In genomic region chr5:142928749-142929399, GRCm38 (mm10) we compare ENCODE assay signal across 8 mouse cellular contexts. TPM values are rescaled to one million over a fixed set of nuclear protein-coding genes. Genes with fewer than 3 reads are reported as not detected.
DNase-seq lines count a peak whose midpoint lies in the region; ATAC-seq and TF ChIP-seq lines count a peak whose summit lies in the region.

No protein-coding gene starts in this region.

- peaks cover 4% of the 10 kb centered on the region; the same call in 1 of the 2 replicates for H3K79me2 ChIP-seq in MEL (ENCODE audit: control insufficient read depth, insufficient read depth, low read length, poor library complexity)

- TF ChIP-seq POLR2A in MEL (IDR thresholded peaks at IDR 0.05; ENCODE audit: control insufficient read depth in 1 of 2, insufficient read depth in 1 of 2, low read depth in 1 of 2, low read length in 2 of 2, poor library complexity in 1 of 2) = peak; percentile 65 to 75

- TF ChIP-seq CTCF in MEL (IDR thresholded peaks at IDR 0.05 in 2 of 3, conservative IDR thresholded peaks at IDR 0.05 in 1 of 3; ENCODE audit: control insufficient read depth in 1 of 3, insufficient read depth in 1 of 3, low read depth in 2 of 3, low read length in 3 of 3, poor library complexity in 1 of 3, severe bottlenecking in 1 of 3) = no peak

- peak; percentile 90 for DNase-seq in MEL (ENCODE audit: low read depth, low spot score)
- peak; percentile 76 to 81 for DNase-seq in gastrocnemius, adult 8-10 months (ENCODE audit: low spot score in 2 of 2)
- peak; percentile 67 to 74 for DNase-seq in left cerebral cortex, postnatal 14 days (ENCODE audit: low spot score in 2 of 2)
- peak; percentile 73 for DNase-seq in right cerebral cortex, postnatal 14 days
- DNase-seq in urinary bladder, postnatal 4 days (ENCODE audit: low spot score in 2 of 2) = peak; percentile 77 to 81

- peak overlapping the region; percentile 58 to 89 for H3K4me3 ChIP-seq in MEL (ENCODE audit: control insufficient read depth in 1 of 2, insufficient read depth in 1 of 2, low read depth in 2 of 2, low read length in 2 of 2)
- H3K4me3 ChIP-seq in hindbrain, embryonic 16.5 days (ENCODE audit: low read length) = peak overlapping the region; percentile 43
- peak overlapping the region; percentile 94 for H3K4me3 ChIP-seq in megakaryocyte, embryonic 14.5 days (replicated peaks)

- peak overlapping the region; percentile 78 for H3K4me2 ChIP-seq in hindbrain, embryonic 16.5 days (ENCODE audit: low read length)

- TF ChIP-seq EP300 in MEL (IDR thresholded peaks at IDR 0.05; ENCODE audit: low read depth in 1 of 2, low read length in 2 of 2) = peak in 1 of 2 experiments; percentile 45; a peak in 2 of 4 replicates

- intact Hi-C loops in left cerebral cortex, postnatal 14 days (cut with DNase I) = no loop called here

- no peak for TF ChIP-seq RAD21 in MEL (IDR thresholded peaks at IDR 0.05; ENCODE audit: low read depth, low read length)

- no peaks in the 10 kb centered on the region for H3K9me3 ChIP-seq in MEL (replicated peaks; ENCODE audit: insufficient read depth, low read length)
- no peaks in the 10 kb centered on the region for H3K9me3 ChIP-seq in hindbrain, embryonic 16.5 days (ENCODE audit: control insufficient read depth, low read length)
- no peaks in the 10 kb centered on the region for H3K9me3 ChIP-seq in megakaryocyte, embryonic 14.5 days

- no peaks in the 10 kb centered on the region for H3K27me3 ChIP-seq in MEL (ENCODE audit: control insufficient read depth in 1 of 2, insufficient read depth in 2 of 2, low read length in 2 of 2)
- H3K27me3 ChIP-seq in hindbrain, embryonic 16.5 days (replicated peaks; ENCODE audit: control insufficient read depth, insufficient read depth, low read length) = peaks cover 7% of the 10 kb centered on the region; the same call in 1 of the 2 replicates
- H3K27me3 ChIP-seq in megakaryocyte, embryonic 14.5 days (replicated peaks) = no peaks in the 10 kb centered on the region

- 3% methylated on average over 35 of the region's 35 CpGs for WGBS in hindbrain, embryonic 16.5 days

- H3K27ac ChIP-seq in MEL (ENCODE audit: control insufficient read depth, low read depth, low read length) = peak overlapping the region; percentile 73
- H3K27ac ChIP-seq in hindbrain, embryonic 16.5 days (ENCODE audit: low read depth, low read length) = 0 out of 2 replicates have a peak overlapping the region, but pooled peaks have one; percentile 27

- peak; percentile 79 for ATAC-seq in common myeloid progenitor, adult 5-6 weeks (replicated peaks; ENCODE audit: low read depth, poor library complexity, severe bottlenecking)
- ATAC-seq in hindbrain, embryonic 16.5 days = peak; percentile 43

- peak overlapping the region; percentile 74 for H3K9ac ChIP-seq in MEL (ENCODE audit: control insufficient read depth, low read depth, low read length, poor library complexity, severe bottlenecking)
- H3K9ac ChIP-seq in hindbrain, embryonic 16.5 days (ENCODE audit: low read depth, low read length) = peak overlapping the region; percentile 62

- peaks cover 5 to 42% of the 10 kb centered on the region in 2 experiments; a peak in 3 of 4 replicates for H3K4me1 ChIP-seq in MEL (ENCODE audit: control insufficient read depth in 1 of 2, insufficient read depth in 2 of 2, low read length in 2 of 2)
- H3K4me1 ChIP-seq in hindbrain, embryonic 16.5 days (ENCODE audit: control insufficient read depth, insufficient read depth, low read depth, low read length) = peaks cover 4% of the 10 kb centered on the region
- H3K4me1 ChIP-seq in megakaryocyte, embryonic 14.5 days = peaks cover 92% of the 10 kb centered on the region

- H3K36me3 ChIP-seq in MEL (ENCODE audit: control insufficient read depth in 1 of 2, insufficient read depth in 2 of 2, low read length in 2 of 2) = peaks cover 0 to 22% of the 10 kb centered on the region in 2 experiments; a peak in 2 of 4 replicates
- no peaks in the 10 kb centered on the region for H3K36me3 ChIP-seq in hindbrain, embryonic 16.5 days (ENCODE audit: control insufficient read depth, insufficient read depth, low read length)
- H3K36me3 ChIP-seq in megakaryocyte, embryonic 14.5 days (replicated peaks; ENCODE audit: low read length) = no peaks in the 10 kb centered on the region

TF ChIP-seq in MEL, 35 proteins besides CTCF, POLR2A, EP300 and RAD21 (continues in another document):
- TF ChIP-seq ELF1 (IDR thresholded peaks at IDR 0.05; ENCODE audit: low read depth, low read length) (peak; percentile 53; the same call in 1 of the 2 replicates), MXI1 (IDR thresholded peaks at IDR 0.05; ENCODE audit: low read depth, low read length) (peak; percentile 70; the same call in 1 of the 2 replicates), HCFC1 (IDR thresholded peaks at IDR 0.05; ENCODE audit: low read depth, low read length) (peak; percentile 77), POLR2AphosphoS5 (IDR thresholded peaks at IDR 0.05; ENCODE audit: borderline replicate concordance, low read depth, low read length) (no peak), SIN3A (IDR thresholded peaks at IDR 0.05; ENCODE audit: low read length) (peak; percentile 77), POLR2AphosphoS2 (IDR thresholded peaks at IDR 0.05; ENCODE audit: low read length) (peak; percentile 58), CHD1 (IDR thresholded peaks at IDR 0.05; ENCODE audit: low read depth, low read length) (no peak), NRF1 (IDR thresholded peaks at IDR 0.05; ENCODE audit: insufficient read depth, low read depth, low read length, poor library complexity, severe bottlenecking) (0 out of 2 replicates have a peak, but pooled peaks have one; percentile 39), NELFE (IDR thresholded peaks at IDR 0.05; ENCODE audit: low read depth, low read length) (peak; percentile 79), RCOR1 (IDR thresholded peaks at IDR 0.05; ENCODE audit: low read depth, low read length) (peak; percentile 39; the same call in 1 of the 2 replicates), MAX (IDR thresholded peaks at IDR 0.05; ENCODE audit: low read length) (peak; percentile 86), TBP (IDR thresholded peaks at IDR 0.05; ENCODE audit: low read depth, low read length) (0 out of 2 replicates have a peak, but pooled peaks have one; percentile 12), USF2 (IDR thresholded peaks at IDR 0.05; ENCODE audit: borderline replicate concordance in 1 of 2, insufficient read depth in 1 of 2, low read depth in 1 of 2, low read length in 2 of 2) (no peak), GABPA (IDR thresholded peaks at IDR 0.05; ENCODE audit: low read depth, low read length) (no peak), MEF2A (IDR thresholded peaks at IDR 0.05; ENCODE audit: extremely low read depth, insufficient replicate concordance, low read depth, low read length, poor library complexity, severe bottlenecking) (no peak), ZNF384 (IDR thresholded peaks at IDR 0.05; ENCODE audit: low read depth, low read length) (0 out of 2 replicates have a peak, but pooled peaks have one; percentile 36), E2F4 (IDR thresholded peaks at IDR 0.05; ENCODE audit: borderline replicate concordance, low read depth, low read length) (peak; percentile 62; the same call in 1 of the 2 replicates), MAFK (IDR thresholded peaks at IDR 0.05; ENCODE audit: borderline replicate concordance, low read depth, low read length) (no peak), JUND (IDR thresholded peaks at IDR 0.05; ENCODE audit: low read depth, low read length) (no peak), MYC (IDR thresholded peaks at IDR 0.05; ENCODE audit: low read depth, low read length) (0 out of 2 replicates have a peak, but pooled peaks have one; percentile 67), TAL1 (IDR thresholded peaks at IDR 0.05; ENCODE audit: low read length) (no peak), CHD2 (IDR thresholded peaks at IDR 0.05; ENCODE audit: low read length) (no peak), USF1 (IDR thresholded peaks at IDR 0.05; ENCODE audit: low read depth, low read length) (peak; percentile 37; the same call in 1 of the 2 replicates), ETS1 (IDR thresholded peaks at IDR 0.05; ENCODE audit: low read depth, low read length) (0 out of 2 replicates have a peak, but pooled peaks have one; percentile 45), BHLHE40 (IDR thresholded peaks at IDR 0.05; ENCODE audit: borderline replicate concordance, low read depth, low read length) (peak; percentile 48; the same call in 1 of the 2 replicates), MYB (IDR thresholded peaks at IDR 0.05; ENCODE audit: low read depth, low read length) (no peak)

RNA-seq across cellular contexts. Expression of gene Actb, which starts 22.3 kb away (rescaled TPM):
- 3,019 and 3,042 TPM in 2 replicates for total RNA-seq in MEL (2012; rRNA removed)
- polyA plus RNA-seq in MEL (2012; ENCODE audit: insufficient read depth in 1 of 2, insufficient read length in 2 of 2, low read depth in 1 of 2, low replicate concordance in 2 of 2, missing spikeins in 1 of 2) = 1,000 to 10,000 TPM; 1,403 to 4,417 TPM
- 1,770 and 1,788 TPM in 2 replicates for total RNA-seq in common myeloid progenitor, adult 5-6 weeks (2017)
- 100 to 1,000 TPM; 301 to 406 (median 351) TPM for total RNA-seq in gastrocnemius, adult 8-10 months (2022)
- polyA plus RNA-seq in hindbrain, embryonic 16.5 days (2015; fragmentation: Nextera tagmentation; extraction: Ambion mirVana) = 11,512 and 13,219 TPM in 2 replicates
- total RNA-seq in left cerebral cortex, postnatal 14 days (2021) = 1,000 to 10,000 TPM; 3,011 to 3,018 TPM
- polyA plus RNA-seq in megakaryocyte, embryonic 14.5 days (2012; ENCODE audit: insufficient read depth, low replicate concordance) = 9,487 and 13,262 TPM in 2 replicates

RNA-seq across cellular contexts. Expression of gene Fscn1, which starts 31.3 kb away (rescaled TPM):
- not detected in 2 replicates for total RNA-seq in MEL (2012; rRNA removed)
- polyA plus RNA-seq in MEL (2012; ENCODE audit: insufficient read depth in 1 of 2, insufficient read length in 2 of 2, low read depth in 1 of 2, low replicate concordance in 2 of 2, missing spikeins in 1 of 2) = not detected
- total RNA-seq in common myeloid progenitor, adult 5-6 weeks (2017) = 0.64 TPM in 1 of 2 replicates, not detected in the other
- total RNA-seq in gastrocnemius, adult 8-10 months (2022) = 1 to 10 TPM; 3.0 to 7.9 (median 5.0) TPM
- 478 and 522 TPM in 2 replicates for polyA plus RNA-seq in hindbrain, embryonic 16.5 days (2015; fragmentation: Nextera tagmentation; extraction: Ambion mirVana)
- 100 to 1,000 TPM; 408 to 429 TPM for total RNA-seq in left cerebral cortex, postnatal 14 days (2021)
- 1.3 and 3.6 TPM in 2 replicates for polyA plus RNA-seq in megakaryocyte, embryonic 14.5 days (2012; ENCODE audit: insufficient read depth, low replicate concordance)

RNA-seq across cellular contexts. Expression of gene Fbxl18, which starts 33.7 kb away (rescaled TPM):
- 3.9 and 4.6 TPM in 2 replicates for total RNA-seq in MEL (2012; rRNA removed)
- 1 to 10 TPM in 1 of 2 experiments, not detected in 1; 7.4 TPM for polyA plus RNA-seq in MEL (2012; ENCODE audit: insufficient read depth in 1 of 2, insufficient read length in 2 of 2, low read depth in 1 of 2, low replicate concordance in 2 of 2, missing spikeins in 1 of 2)
- total RNA-seq in common myeloid progenitor, adult 5-6 weeks (2017) = 2.0 and 3.9 TPM in 2 replicates
- total RNA-seq in gastrocnemius, adult 8-10 months (2022) = 1 to 10 TPM; 4.4 to 6.8 (median 5.3) TPM
- 29.7 and 32.9 TPM in 2 replicates for polyA plus RNA-seq in hindbrain, embryonic 16.5 days (2015; fragmentation: Nextera tagmentation; extraction: Ambion mirVana)
- 10 to 100 TPM; 34.2 to 34.4 TPM for total RNA-seq in left cerebral cortex, postnatal 14 days (2021)
- 4.7 and 4.9 TPM in 2 replicates for polyA plus RNA-seq in megakaryocyte, embryonic 14.5 days (2012; ENCODE audit: insufficient read depth, low replicate concordance)

Comparison
In these comparisons a context has a peak if more than half of its experiments do, and no peak if none do; other contexts are left out.
1. Peak in every context shown above with its lines: DNase-seq, ATAC-seq, H3K4me3 ChIP-seq and H3K27ac ChIP-seq.
2. H3K4me3 ChIP-seq: peak in every context shown above with its lines; median percentile 94 in megakaryocyte, embryonic 14.5 days; 74 in MEL; 43 in hindbrain, embryonic 16.5 days.
3. RNA of gene Fscn1, which starts 31.3 kb away (total RNA-seq): 408 to 429 TPM in left cerebral cortex, postnatal 14 days; 3.0 to 7.9 TPM in gastrocnemius, adult 8-10 months, 0.64 TPM in common myeloid progenitor, adult 5-6 weeks and not detected in MEL; every median in the first group is over 10 times any median in the second.